Mouse (Mus musculus) frontal cortex, adult 2 months (tissue): ENCODE measurements around the gene Polr3gl. TPM values are rescaled to one million over a fixed set of nuclear protein-coding genes. Genes with fewer than 3 reads are reported as not detected.

Source experiments
- DNase-seq, 2 experiments: peaks; one replicate each; pipeline ENCODE4 v3.0.0; 2022; ENCODE audit warnings: low spot score in 1 of 2; ENCODE audit errors: extremely low spot score in 1 of 2
- polyA plus RNA-seq: library from polyadenylated mRNA; depleted of rRNA; stranded (reverse); fragments of >200 nt; gene quantifications from 2 replicates; pipeline ENCODE4 v1.2.3, GENCODE M21; 2012

The Polr3gl gene
- polyA plus RNA-seq, 1 experiment = 84.3 TPM

GRCm38 (mm10) chr3:96558159-96558558, 35.8 kb downstream of the Polr3gl start:
- no peak for DNase-seq

- peak; percentile 91 to 95 for DNase-seq
Measured at GRCm38 (mm10) chr3:96557694-96558093, 36.3 kb downstream of the Polr3gl start, which contains the start of gene Txnip. TSS of gene Txnip (plus strand) at chr3:96557957.

GRCm38 (mm10) chr3:96556651-96557635, 37.0 kb downstream of the Polr3gl start:
- no peak for DNase-seq

GRCm38 (mm10) chr3:96555999-96556614, 37.9 kb downstream of the Polr3gl start:
- no peak for DNase-seq

- peak in 1 of 2 experiments; percentile 47 for DNase-seq
Measured at GRCm38 (mm10) chr3:96555041-96555596, 38.9 kb downstream of the Polr3gl start.

GRCm38 (mm10) chr3:96554251-96554650, 39.7 kb downstream of the Polr3gl start:
- no peak for DNase-seq

GRCm38 (mm10) chr3:96553601-96554000, 40.4 kb downstream of the Polr3gl start:
- no peak for DNase-seq

GRCm38 (mm10) chr3:96551890-96552289, 42.1 kb downstream of the Polr3gl start:
- no peak for DNase-seq

- DNase-seq = peak in 1 of 2 experiments; percentile 72
Measured at GRCm38 (mm10) chr3:96551203-96551602, 42.8 kb downstream of the Polr3gl start.

GRCm38 (mm10) chr3:96549346-96549745, 44.6 kb downstream of the Polr3gl start:
- DNase-seq = no peak

GRCm38 (mm10) chr3:96548824-96549223, 45.2 kb downstream of the Polr3gl start:
- DNase-seq = no peak

GRCm38 (mm10) chr3:96547389-96547960, 46.5 kb downstream of the Polr3gl start:
- DNase-seq = peak in 1 of 2 experiments; percentile 89

- DNase-seq = no peak
Measured at GRCm38 (mm10) chr3:96546880-96547279, 47.1 kb downstream of the Polr3gl start.

GRCm38 (mm10) chr3:96545565-96545964, 48.4 kb downstream of the Polr3gl start:
- peak in 1 of 2 experiments; percentile 39 for DNase-seq

GRCm38 (mm10) chr3:96543345-96543744, 50.6 kb downstream of the Polr3gl start:
- DNase-seq = peak; percentile 51 to 72

GRCm38 (mm10) chr3:96542554-96542953, 51.4 kb downstream of the Polr3gl start:
- no peak for DNase-seq

- DNase-seq = peak in 1 of 2 experiments; percentile 39
Measured at GRCm38 (mm10) chr3:96541328-96542078, 52.5 kb downstream of the Polr3gl start.

- no peak for DNase-seq
Measured at GRCm38 (mm10) chr3:96540740-96541139, 53.2 kb downstream of the Polr3gl start.

GRCm38 (mm10) chr3:96539316-96539715, 54.7 kb downstream of the Polr3gl start:
- DNase-seq = no peak

GRCm38 (mm10) chr3:96534300-96534699, 59.7 kb downstream of the Polr3gl start:
- no peak for DNase-seq
